Mouse (Mus musculus) brain, embryonic 14.5 days (tissue): Measurements from ENCODE around the gene Krr1. TPM values are rescaled to one million over a fixed set of nuclear protein-coding genes. Genes with fewer than 3 reads are reported as not detected.
"Not testable (repeated sequence)": the region's sequence is repeated elsewhere in the genome, so short reads cannot be mapped to it uniquely, and the experiment has no call there.

Experiments
- DNase-seq: peaks from one replicate; pipeline ENCODE4 v3.0.0-alpha.2; 2011; ENCODE audit warnings: low read depth
- CTCF ChIP-seq: fragments of 200-500 bp; IDR thresholded peaks from 2 replicates; pipeline ENCODE4 v1.5.1; 2012; ENCODE audit warnings: inconsistent platforms, mild to moderate bottlenecking, moderate library complexity, borderline replicate concordance; ENCODE audit not compliant: insufficient read depth, insufficient read length; ENCODE audit errors: extremely low read depth
- POLR2A ChIP-seq: fragments of 200-500 bp; IDR thresholded peaks from 2 replicates; pipeline ENCODE4 v1.6.1; 2012; ENCODE audit warnings: mild to moderate bottlenecking, inconsistent platforms, borderline replicate concordance; ENCODE audit not compliant: poor library complexity, insufficient read depth, insufficient read length, severe bottlenecking; ENCODE audit errors: extremely low read depth
- polyA plus RNA-seq: library from polyadenylated mRNA; depleted of rRNA; stranded (reverse); fragments of >200 nt; gene quantifications from 2 replicates; pipeline ENCODE4 v1.2.3, GENCODE M21; 2012; rRNA removed

Gene Krr1
- polyA plus RNA-seq, 1 experiment = 29.9 TPM

- TF ChIP-seq CTCF (no peak), POLR2A (no peak)
- DNase-seq = no peak
Measured at GRCm38 (mm10) chr10:111996549-111996904, 24.1 kb downstream of the Krr1 start.

- no peak for DNase-seq
- no peak for TF ChIP-seq POLR2A
- TF ChIP-seq CTCF = no peak
Measured at GRCm38 (mm10) chr10:111996911-111997347, 24.5 kb downstream of the Krr1 start.

GRCm38 (mm10) chr10:111997671-111998070 is 25.2 kb downstream of the Krr1 start:
- no peak for TF ChIP-seq POLR2A
- TF ChIP-seq CTCF = no peak
- DNase-seq = no peak

GRCm38 (mm10) chr10:111999765-112000164 is 27.3 kb downstream of the Krr1 start:
- TF ChIP-seq POLR2A (no peak), CTCF (no peak)
- no peak for DNase-seq

- no peak for TF ChIP-seq POLR2A
- TF ChIP-seq CTCF = no peak
- DNase-seq = no peak
Measured at GRCm38 (mm10) chr10:112000568-112000967, 28.1 kb downstream of the Krr1 start.

- TF ChIP-seq CTCF (no peak), POLR2A (no peak)
- no peak for DNase-seq
Measured at GRCm38 (mm10) chr10:112001350-112001749, 28.9 kb downstream of the Krr1 start.

- no peak for TF ChIP-seq POLR2A
- TF ChIP-seq CTCF = no peak
- DNase-seq = no peak
Measured at GRCm38 (mm10) chr10:112001756-112002520, 29.5 kb downstream of the Krr1 start.

- TF ChIP-seq CTCF = no peak
- TF ChIP-seq POLR2A = no peak
- no peak for DNase-seq
Measured at GRCm38 (mm10) chr10:112002544-112003215, 30.2 kb downstream of the Krr1 start, which contains the start of gene Glipr1. TSS of gene Glipr1 (minus strand) at chr10:112002631.

GRCm38 (mm10) chr10:112009511-112009910 is 37.0 kb downstream of the Krr1 start:
- DNase-seq = not testable (repeated sequence)

GRCm38 (mm10) chr10:112023585-112023984 is 51.1 kb downstream of the Krr1 start:
- no peak for DNase-seq
- no peak for TF ChIP-seq CTCF
- no peak for TF ChIP-seq POLR2A

- not testable (repeated sequence) for DNase-seq
Measured at GRCm38 (mm10) chr10:112028689-112029088, 56.2 kb downstream of the Krr1 start.

Other genes with a start within 250 kb of the Krr1 start
- gene Glipr1, start 30.0 kb downstream of the Krr1 start, polyA plus RNA-seq = 0.68 and 0.79 TPM in 2 replicates
- gene Glipr1l1, start 87.5 kb downstream of the Krr1 start, polyA plus RNA-seq = not detected in 2 replicates
- not detected in 2 replicates for gene Glipr1l2, start 110.7 kb downstream of the Krr1 start, polyA plus RNA-seq
- 0.10 and 0.24 TPM in 2 replicates for gene Glipr1l3, start 187.7 kb downstream of the Krr1 start, polyA plus RNA-seq
- gene Caps2, start 191.0 kb downstream of the Krr1 start, polyA plus RNA-seq = 0.32 and 0.53 TPM in 2 replicates